Mouse (Mus musculus): ENCODE measurements at regions not wholly inside any gene's neighbourhood (a gene's known extent, or its start where the extent isn't known, plus 50 kb on each side); places are given as distances from the start of the nearest gene placed in this dataset.
"Not testable (repeated sequence)": the region's sequence is repeated elsewhere in the genome, so short reads cannot be mapped to it uniquely, and the experiment has no call there.

GRCm38 (mm10) chr17:29430401-29430800, 60.2 kb upstream of the Pim1 start:
- no peak overlapping the region for H3K4me2 ChIP-seq
- WGBS: 72% methylated on average over 11 of the region's 11 CpGs
- H3K4me3 ChIP-seq: no peak overlapping the region
- ATAC-seq (replicated peaks; ENCODE audit: insufficient number of reproducible peaks, insufficient read depth, low FRiP score, low read depth): no peak
- no peaks in the 10 kb centered on the region for H3K27me3 ChIP-seq
- H3K9me3 ChIP-seq (replicated peaks): no peaks in the 10 kb centered on the region
- no peaks in the 10 kb centered on the region for H3K36me3 ChIP-seq
- H3K27ac ChIP-seq: no peak overlapping the region
- H3K4me1 ChIP-seq (replicated peaks): peaks cover 43% of the 10 kb centered on the region
- no peak overlapping the region for H3K9ac ChIP-seq

GRCm38 (mm10) chr17:29430806-29431205, 59.7 kb upstream of the Pim1 start:
- ATAC-seq (replicated peaks; ENCODE audit: insufficient number of reproducible peaks, insufficient read depth, low FRiP score, low read depth): no peak
- no peak overlapping the region for H3K4me3 ChIP-seq
- WGBS: 95% methylated on average over 6 of the region's 6 CpGs
- H3K27ac ChIP-seq: no peak overlapping the region
- no peaks in the 10 kb centered on the region for H3K9me3 ChIP-seq (replicated peaks)
- H3K36me3 ChIP-seq: no peaks in the 10 kb centered on the region
- no peak overlapping the region for H3K9ac ChIP-seq
- no peak overlapping the region for H3K4me2 ChIP-seq
- H3K4me1 ChIP-seq (replicated peaks): peaks cover 46% of the 10 kb centered on the region
- no peaks in the 10 kb centered on the region for H3K27me3 ChIP-seq

- 49% methylated on average over 8 of the region's 8 CpGs for WGBS
- Histone ChIP-seq H3K27me3 (no peaks in the 10 kb centered on the region), H3K36me3 (no peaks in the 10 kb centered on the region), H3K9me3 (replicated peaks) (no peaks in the 10 kb centered on the region), H3K4me1 (replicated peaks) (peaks cover 48% of the 10 kb centered on the region), H3K9ac (no peak overlapping the region), H3K4me2 (no peak overlapping the region), H3K27ac (peak overlapping the region; percentile 89), H3K4me3 (no peak overlapping the region)
- ATAC-seq (replicated peaks; ENCODE audit: insufficient number of reproducible peaks, insufficient read depth, low FRiP score, low read depth): no peak
These were observed 58.8 kb upstream of the Pim1 start for GRCm38 (mm10) chr17:29431553-29432297.

GRCm38 (mm10) chr17:29432666-29433065, 57.9 kb upstream of the Pim1 start:
- no peaks in the 10 kb centered on the region for H3K36me3 ChIP-seq
- no peak overlapping the region for H3K4me2 ChIP-seq
- 87% methylated on average over 8 of the region's 8 CpGs for WGBS
- H3K9ac ChIP-seq: no peak overlapping the region
- no peaks in the 10 kb centered on the region for H3K27me3 ChIP-seq
- H3K9me3 ChIP-seq (replicated peaks): no peaks in the 10 kb centered on the region
- peaks cover 58% of the 10 kb centered on the region for H3K4me1 ChIP-seq (replicated peaks)
- H3K4me3 ChIP-seq: no peak overlapping the region
- peak overlapping the region; percentile 89 for H3K27ac ChIP-seq
- no peak for ATAC-seq (replicated peaks; ENCODE audit: insufficient number of reproducible peaks, insufficient read depth, low FRiP score, low read depth)

- WGBS: 20% methylated on average over 8 of the region's 8 CpGs
- Histone ChIP-seq H3K4me1 (replicated peaks) (peaks cover 62% of the 10 kb centered on the region), H3K27me3 (no peaks in the 10 kb centered on the region), H3K36me3 (no peaks in the 10 kb centered on the region), H3K27ac (peak overlapping the region; percentile 89), H3K4me2 (peak overlapping the region; percentile 5; the same call in 1 of the 2 replicates), H3K9me3 (replicated peaks) (no peaks in the 10 kb centered on the region), H3K9ac (0 out of 2 replicates have a peak overlapping the region, but pooled peaks have one; percentile 4), H3K4me3 (no peak overlapping the region)
- peak; percentile 16; the same call in 1 of the 2 replicates for ATAC-seq (replicated peaks; ENCODE audit: insufficient number of reproducible peaks, insufficient read depth, low FRiP score, low read depth)
These were observed 57.2 kb upstream of the Pim1 start for GRCm38 (mm10) chr17:29433370-29433769.

- Histone ChIP-seq H3K4me1 (replicated peaks) (peaks cover 66% of the 10 kb centered on the region), H3K27ac (peak overlapping the region; percentile 89), H3K36me3 (no peaks in the 10 kb centered on the region), H3K4me2 (no peak overlapping the region), H3K4me3 (no peak overlapping the region), H3K9me3 (replicated peaks) (no peaks in the 10 kb centered on the region), H3K27me3 (no peaks in the 10 kb centered on the region), H3K9ac (0 out of 2 replicates have a peak overlapping the region, but pooled peaks have one; percentile 4)
- no peak for ATAC-seq (replicated peaks; ENCODE audit: insufficient number of reproducible peaks, insufficient read depth, low FRiP score, low read depth)
- 70% methylated on average over 20 of the region's 20 CpGs for WGBS
These were observed 56.2 kb upstream of the Pim1 start for GRCm38 (mm10) chr17:29434074-29434944.

- H3K4me2 ChIP-seq: no peak overlapping the region
- no peaks in the 10 kb centered on the region for H3K36me3 ChIP-seq
- no peak for ATAC-seq (replicated peaks; ENCODE audit: insufficient number of reproducible peaks, insufficient read depth, low FRiP score, low read depth)
- H3K4me1 ChIP-seq (replicated peaks): peaks cover 77% of the 10 kb centered on the region
- H3K9me3 ChIP-seq (replicated peaks): no peaks in the 10 kb centered on the region
- no peak overlapping the region for H3K27ac ChIP-seq
- 91% methylated on average over 9 of the region's 9 CpGs for WGBS
- no peak overlapping the region for H3K9ac ChIP-seq
- H3K27me3 ChIP-seq: no peaks in the 10 kb centered on the region
- H3K4me3 ChIP-seq: no peak overlapping the region
These were observed 55.1 kb upstream of the Pim1 start for GRCm38 (mm10) chr17:29435345-29436006.

GRCm38 (mm10) chr17:29436484-29436870, 54.1 kb upstream of the Pim1 start:
- 76% methylated on average over 9 of the region's 9 CpGs for WGBS
- ATAC-seq (replicated peaks; ENCODE audit: insufficient number of reproducible peaks, insufficient read depth, low FRiP score, low read depth); H3K9me3 ChIP-seq (replicated peaks); H3K27me3 ChIP-seq; H3K36me3 ChIP-seq: not testable (repeated sequence)
- Histone ChIP-seq H3K4me2 (peak overlapping the region; percentile 83), H3K4me1 (replicated peaks) (peaks cover 84% of the 10 kb centered on the region), H3K9ac (peak overlapping the region; percentile 54; the same call in 1 of the 2 replicates), H3K4me3 (peak overlapping the region; percentile 52), H3K27ac (peak overlapping the region; percentile 93)

GRCm38 (mm10) chr17:29436871-29437534, 53.5 kb upstream of the Pim1 start:
- peaks cover 84% of the 10 kb centered on the region for H3K4me1 ChIP-seq (replicated peaks)
- H3K27me3 ChIP-seq: no peaks in the 10 kb centered on the region
- peak overlapping the region; percentile 54 for H3K9ac ChIP-seq
- ATAC-seq (replicated peaks; ENCODE audit: insufficient number of reproducible peaks, insufficient read depth, low FRiP score, low read depth): peak; percentile 86
- 2% methylated on average over 35 of the region's 36 CpGs for WGBS
- H3K36me3 ChIP-seq: no peaks in the 10 kb centered on the region
- H3K4me2 ChIP-seq: peak overlapping the region; percentile 83
- peak overlapping the region; percentile 93 for H3K27ac ChIP-seq
- H3K4me3 ChIP-seq: peak overlapping the region; percentile 52
- H3K9me3 ChIP-seq (replicated peaks): no peaks in the 10 kb centered on the region

GRCm38 (mm10) chr17:29437535-29438324, 52.8 kb upstream of the Pim1 start:
- Histone ChIP-seq H3K4me1 (replicated peaks) (peaks cover 82% of the 10 kb centered on the region), H3K4me3 (peak overlapping the region; percentile 52), H3K4me2 (peak overlapping the region; percentile 83), H3K9ac (peak overlapping the region; percentile 54), H3K27me3 (no peaks in the 10 kb centered on the region), H3K36me3 (no peaks in the 10 kb centered on the region), H3K9me3 (replicated peaks) (no peaks in the 10 kb centered on the region), H3K27ac (peak overlapping the region; percentile 93)
- 38% methylated on average over 16 of the region's 16 CpGs for WGBS
- no peak for ATAC-seq (replicated peaks; ENCODE audit: insufficient number of reproducible peaks, insufficient read depth, low FRiP score, low read depth)
